Mouse (Mus musculus) gastrocnemius, adult 8-10 months (tissue): ENCODE measurements at regions not wholly inside any gene's neighbourhood (a gene's known extent, or its start where the extent isn't known, plus 50 kb on each side); places are given as distances from the start of the nearest gene placed in this dataset.
A peak's percentile ranks its signal among the peaks of the same experiment; 100 is the strongest.

Experiments used
- DNase-seq, 2 experiments: peaks; one replicate each; pipeline ENCODE4 v3.0.0; 2022; ENCODE audit warnings: low spot score in 2 of 2

GRCm38 (mm10) chrX:139392777-139393176 lies 59.3 kb downstream of the Trap1a start:
- no peak for DNase-seq

GRCm38 (mm10) chrX:139416701-139417100 lies 63.5 kb upstream of the D330045A20Rik start:
- peak in 1 of 2 experiments; percentile 7 for DNase-seq

- DNase-seq, result peak in 1 of 2 experiments; percentile 3
Measured at GRCm38 (mm10) chrX:139419867-139420266, 60.3 kb upstream of the D330045A20Rik start.

- DNase-seq, result no peak
Measured at GRCm38 (mm10) chrX:139424307-139424706, 55.9 kb upstream of the D330045A20Rik start.
